23 mouse cellular contexts compared by ENCODE assay signal in genomic region chr10:128556963-128557362, GRCm38 (mm10). TPM values are rescaled to one million over a fixed set of nuclear protein-coding genes. Genes with fewer than 3 reads are reported as not detected.
DNase-seq lines count a peak whose midpoint lies in the region; TF ChIP-seq lines count a peak whose summit lies in the region.
"Had no signal": no experiment of that assay in that cellular context is flagged by ENCODE, and none has a peak within 500 bp of the region (broad histone marks: within the 10 kb centered on the region; RNA-seq: fewer than 3 reads in every experiment).

No protein-coding gene starts in this region.

- DNase-seq in 416B (ENCODE audit: low read depth) (peak; percentile 21), CH12.LX (ENCODE audit: extremely low read depth) (no peak), MEL (ENCODE audit: low read depth, low spot score) (peak; percentile 44)
- no peak for DNase-seq in heart, postnatal 25 days (ENCODE audit: low spot score)
- no peak for DNase-seq in gastrocnemius, adult 2 months
- DNase-seq in embryo, embryonic 10 days (ENCODE audit: low spot score) = no peak
- DNase-seq: adrenal gland, adult 2 months; adrenal gland, postnatal 14 days; adrenal gland, postnatal 36 days; B cell, adult 2 months; cerebellum, adult 11-12 months; cerebellum, adult 2 months; cerebellum, adult 9-10 months; cerebellum, postnatal 10 days; cerebellum, postnatal 25 days; embryo, embryonic 11 days had no signal

- H3K4me2 ChIP-seq in CH12.LX (ENCODE audit: insufficient read depth, low read depth, poor library complexity, severe bottlenecking) (no peak overlapping the region), myocyte (ENCODE audit: low read depth) (no peak overlapping the region)
- H3K4me2 ChIP-seq: embryonic facial prominence, embryonic 13.5 days; embryonic facial prominence, embryonic 15.5 days; forebrain, embryonic 12.5 days had no signal

- H3K4me3 ChIP-seq in CH12.LX (replicated peaks in 1 of 3; ENCODE audit: low read depth in 2 of 3, low read length in 2 of 3, poor library complexity in 1 of 3) (no peak overlapping the region), MEL (ENCODE audit: control insufficient read depth in 1 of 2, insufficient read depth in 1 of 2, low read depth in 2 of 2, low read length in 2 of 2) (no peak overlapping the region), myocyte (no peak overlapping the region)
- H3K4me3 ChIP-seq in gastrocnemius, adult 2 months = no peak overlapping the region
- H3K4me3 ChIP-seq: embryonic facial prominence, embryonic 13.5 days; embryonic facial prominence, embryonic 15.5 days; erythroblast, embryonic 14.5 days; forebrain, embryonic 10.5 days; forebrain, embryonic 12.5 days had no signal

- no peak overlapping the region for H3ac ChIP-seq in myocyte (ENCODE audit: control insufficient read depth, insufficient read length)

- H3K36me3 ChIP-seq in CH12.LX (replicated peaks in 1 of 2; ENCODE audit: control insufficient read depth in 1 of 2, insufficient read depth in 1 of 2, low read length in 1 of 2) (peaks cover 42 to 53% of the 10 kb centered on the region in 2 experiments), MEL (ENCODE audit: control insufficient read depth in 1 of 2, insufficient read depth in 2 of 2, low read length in 2 of 2) (peaks cover 0 to 17% of the 10 kb centered on the region in 2 experiments; a peak in 2 of 4 replicates), myocyte (ENCODE audit: control insufficient read depth, insufficient read depth) (peaks cover 43% of the 10 kb centered on the region)

- peaks cover under 1% of the 10 kb centered on the region; the same call in 1 of the 2 replicates for H3K79me2 ChIP-seq in CH12.LX (replicated peaks; ENCODE audit: control insufficient read depth, extremely low read depth, insufficient read depth, poor library complexity, severe bottlenecking)
- peaks cover 2% of the 10 kb centered on the region; the same call in 1 of the 2 replicates for H3K79me2 ChIP-seq in MEL (ENCODE audit: control insufficient read depth, insufficient read depth, low read length, poor library complexity)
- no peaks in the 10 kb centered on the region for H3K79me2 ChIP-seq in myocyte (ENCODE audit: control insufficient read depth, insufficient read depth)

- H3K27ac ChIP-seq in CH12.LX (ENCODE audit: insufficient read depth, low read depth) (no peak overlapping the region), MEL (ENCODE audit: control insufficient read depth, low read depth, low read length) (no peak overlapping the region)
- no peak overlapping the region for H3K27ac ChIP-seq in gastrocnemius, adult 2 months
- H3K27ac ChIP-seq: embryonic facial prominence, embryonic 13.5 days; embryonic facial prominence, embryonic 15.5 days; forebrain, embryonic 10.5 days; forebrain, embryonic 12.5 days had no signal

- H3K9me3 ChIP-seq in CH12.LX (replicated peaks; ENCODE audit: low read length) = no peaks in the 10 kb centered on the region
- H3K9me3 ChIP-seq in MEL (replicated peaks; ENCODE audit: insufficient read depth, low read length) = no peaks in the 10 kb centered on the region
- H3K9me3 ChIP-seq: embryonic facial prominence, embryonic 13.5 days; embryonic facial prominence, embryonic 15.5 days; forebrain, embryonic 10.5 days; forebrain, embryonic 12.5 days; G1E had no signal

- intact Hi-C loops in heart, postnatal 25 days (cut with DNase I) = no loop called here
- intact Hi-C loops in gastrocnemius, adult 2 months (cut with DNase I) = no loop called here

- TF ChIP-seq POLR2A in CH12.LX (IDR thresholded peaks at IDR 0.05; ENCODE audit: low read depth, low read length) = peak; percentile 41
- peak in 1 of 2 experiments; percentile 15; a peak in 1 of 4 replicates for TF ChIP-seq POLR2A in MEL (IDR thresholded peaks at IDR 0.05; ENCODE audit: control insufficient read depth in 1 of 2, insufficient read depth in 1 of 2, low read depth in 1 of 2, low read length in 2 of 2, poor library complexity in 1 of 2)
- no peak for TF ChIP-seq POLR2A in myocyte (IDR thresholded peaks at IDR 0.05; ENCODE audit: insufficient read length, low read depth)

- TF ChIP-seq EP300 in CH12.LX (IDR thresholded peaks at IDR 0.05; ENCODE audit: low read length) = no peak
- no peak for TF ChIP-seq EP300 in MEL (IDR thresholded peaks at IDR 0.05; ENCODE audit: low read depth in 1 of 2, low read length in 2 of 2)

- no peak for TF ChIP-seq CTCF in CH12.LX (conservative IDR thresholded peaks at IDR 0.05 in 1 of 2, IDR thresholded peaks at IDR 0.05 in 1 of 2; ENCODE audit: low read depth in 2 of 2, low read length in 2 of 2)
- TF ChIP-seq CTCF in MEL (IDR thresholded peaks at IDR 0.05 in 2 of 3, conservative IDR thresholded peaks at IDR 0.05 in 1 of 3; ENCODE audit: control insufficient read depth in 1 of 3, insufficient read depth in 1 of 3, low read depth in 2 of 3, low read length in 3 of 3, poor library complexity in 1 of 3, severe bottlenecking in 1 of 3) = no peak
- TF ChIP-seq CTCF in gastrocnemius, adult 2 months (IDR thresholded peaks at IDR 0.05) = no peak

- dilution Hi-C loops in CH12.LX (cut with MboI; ENCODE audit: extremely low pct_ligation_motif_present, extremely low pct_unique_long_range_greater_than_20kb, low sequenced_read_pairs) = no loop called here

- in situ Hi-C loops in CH12.LX (cut with MboI; ENCODE audit: low pct_ligation_motif_present, low pct_unique_long_range_greater_than_20kb, low sequenced_read_pairs) = no loop called here

- H3K4me1 ChIP-seq in CH12.LX (ENCODE audit: control insufficient read depth in 1 of 2, insufficient read depth in 2 of 2) = peaks cover 0 to 1% of the 10 kb centered on the region in 2 experiments; a peak in 1 of 4 replicates
- H3K4me1 ChIP-seq in MEL (ENCODE audit: control insufficient read depth in 1 of 2, insufficient read depth in 2 of 2, low read length in 2 of 2) = no peaks in the 10 kb centered on the region
- H3K4me1 ChIP-seq: embryonic facial prominence, embryonic 13.5 days; embryonic facial prominence, embryonic 15.5 days; forebrain, embryonic 10.5 days; forebrain, embryonic 12.5 days had no signal

- H3K27me3 ChIP-seq in CH12.LX (replicated peaks) = no peaks in the 10 kb centered on the region
- H3K27me3 ChIP-seq in MEL (ENCODE audit: control insufficient read depth in 1 of 2, insufficient read depth in 2 of 2, low read length in 2 of 2) = no peaks in the 10 kb centered on the region
- H3K27me3 ChIP-seq in myocyte (ENCODE audit: control insufficient read depth, insufficient read depth, insufficient read length) = no peaks in the 10 kb centered on the region
- H3K27me3 ChIP-seq: embryonic facial prominence, embryonic 13.5 days; embryonic facial prominence, embryonic 15.5 days; forebrain, embryonic 12.5 days had no signal

- TF ChIP-seq RAD21 in CH12.LX (IDR thresholded peaks at IDR 0.05; ENCODE audit: low read depth, low read length) (no peak), MEL (IDR thresholded peaks at IDR 0.05; ENCODE audit: low read depth, low read length) (no peak)

- H3K9ac ChIP-seq in CH12.LX (ENCODE audit: insufficient read depth, low read depth) (no peak overlapping the region), MEL (ENCODE audit: control insufficient read depth, low read depth, low read length, poor library complexity, severe bottlenecking) (no peak overlapping the region)
- H3K9ac ChIP-seq: embryonic facial prominence, embryonic 13.5 days; embryonic facial prominence, embryonic 15.5 days; forebrain, embryonic 12.5 days had no signal

RNA-seq across cellular contexts. Expression of gene Rpl41, which starts 7.9 kb away (rescaled TPM):
- 7,686 and 8,549 TPM in 2 replicates for total RNA-seq in CH12.LX (2012; rRNA removed)
- total RNA-seq in CH12.LX (2014; rRNA removed) = 2,395 and 2,709 TPM in 2 replicates
- 6,293 and 8,065 TPM in 2 replicates for polyA plus RNA-seq in CH12.LX (2012; ENCODE audit: insufficient read length, low read depth)
- total RNA-seq in MEL (2012; rRNA removed) = 6,649 and 6,931 TPM in 2 replicates
- over 10,000 TPM in 1 of 2 experiments, 100 to 1,000 TPM in 1; 274 to 10,905 TPM for polyA plus RNA-seq in MEL (2012; ENCODE audit: insufficient read depth in 1 of 2, insufficient read length in 2 of 2, low read depth in 1 of 2, low replicate concordance in 2 of 2, missing spikeins in 1 of 2)
- polyA plus RNA-seq in myocyte (2012; fragmentation: generic; extraction: Trizol) = 12,553 TPM
- 1,000 to 10,000 TPM; 1,495 to 1,582 TPM for total RNA-seq in heart, postnatal 25 days (2021)
- total RNA-seq in gastrocnemius, adult 2 months (2021) = 1,000 to 10,000 TPM in 1 of 2 experiments, 100 to 1,000 TPM in 1; 932 to 1,025 TPM

RNA-seq across cellular contexts. Expression of gene Pa2g4, which starts 8.8 kb away (rescaled TPM):
- total RNA-seq in CH12.LX (2012; rRNA removed) (133 and 166 TPM in 2 replicates), CH12.LX (2014; rRNA removed) (126 and 129 TPM in 2 replicates), MEL (2012; rRNA removed) (232 and 235 TPM in 2 replicates)
- polyA plus RNA-seq in CH12.LX (2012; ENCODE audit: insufficient read length, low read depth) (550 and 650 TPM in 2 replicates), MEL (2012; ENCODE audit: insufficient read depth in 1 of 2, insufficient read length in 2 of 2, low read depth in 1 of 2, low replicate concordance in 2 of 2, missing spikeins in 1 of 2) (100 to 1,000 TPM; 298 to 663 TPM), myocyte (2012; fragmentation: generic; extraction: Trizol) (127 TPM)
- total RNA-seq in heart, postnatal 25 days (2021) = 10 to 100 TPM; 45.8 to 48.6 TPM
- 10 to 100 TPM; 37.8 to 39.3 TPM for total RNA-seq in gastrocnemius, adult 2 months (2021)

RNA-seq across cellular contexts. Expression of gene Zc3h10, which starts 9.4 kb away (rescaled TPM):
- total RNA-seq in CH12.LX (2012; rRNA removed) (19.9 and 20.9 TPM in 2 replicates), CH12.LX (2014; rRNA removed) (16.2 TPM in 2 replicates), MEL (2012; rRNA removed) (14.2 and 14.6 TPM in 2 replicates)
- polyA plus RNA-seq in CH12.LX (2012; ENCODE audit: insufficient read length, low read depth) (14.4 and 14.6 TPM in 2 replicates), MEL (2012; ENCODE audit: insufficient read depth in 1 of 2, insufficient read length in 2 of 2, low read depth in 1 of 2, low replicate concordance in 2 of 2, missing spikeins in 1 of 2) (10 to 100 TPM in 1 of 2 experiments, not detected in 1; 17.3 TPM), myocyte (2012; fragmentation: generic; extraction: Trizol) (13.8 TPM)
- 1 to 10 TPM; 7.6 to 9.1 TPM for total RNA-seq in heart, postnatal 25 days (2021)
- 1 to 10 TPM; 4.2 to 6.5 TPM for total RNA-seq in gastrocnemius, adult 2 months (2021)

RNA-seq across cellular contexts. Expression of gene Esyt1, which starts 31.3 kb away (rescaled TPM):
- total RNA-seq in CH12.LX (2012; rRNA removed) (43.2 and 48.0 TPM in 2 replicates), CH12.LX (2014; rRNA removed) (20.2 and 20.6 TPM in 2 replicates), MEL (2012; rRNA removed) (35.1 and 35.9 TPM in 2 replicates)
- polyA plus RNA-seq in CH12.LX (2012; ENCODE audit: insufficient read length, low read depth) (33.0 and 38.2 TPM in 2 replicates), MEL (2012; ENCODE audit: insufficient read depth in 1 of 2, insufficient read length in 2 of 2, low read depth in 1 of 2, low replicate concordance in 2 of 2, missing spikeins in 1 of 2) (10 to 100 TPM; 53.4 to 57.0 TPM), myocyte (2012; fragmentation: generic; extraction: Trizol) (166 TPM)
- total RNA-seq in heart, postnatal 25 days (2021) = 10 to 100 TPM; 16.8 to 19.0 TPM
- total RNA-seq in gastrocnemius, adult 2 months (2021) = 10 to 100 TPM; 13.7 to 14.3 TPM

RNA-seq across cellular contexts. Expression of gene Erbb3, which starts 32.5 kb away (rescaled TPM):
- 12.6 and 13.2 TPM in 2 replicates for total RNA-seq in CH12.LX (2012; rRNA removed)
- total RNA-seq in CH12.LX (2014; rRNA removed) = 11.3 and 13.0 TPM in 2 replicates
- polyA plus RNA-seq in CH12.LX (2012; ENCODE audit: insufficient read length, low read depth) = 7.4 and 7.7 TPM in 2 replicates
- 0.39 and 0.42 TPM in 2 replicates for total RNA-seq in MEL (2012; rRNA removed)
- under 1 TPM in 1 of 2 experiments, not detected in 1; 0.29 TPM for polyA plus RNA-seq in MEL (2012; ENCODE audit: insufficient read depth in 1 of 2, insufficient read length in 2 of 2, low read depth in 1 of 2, low replicate concordance in 2 of 2, missing spikeins in 1 of 2)
- polyA plus RNA-seq in myocyte (2012; fragmentation: generic; extraction: Trizol) = 23.3 TPM
- 1 to 10 TPM; 8.3 to 8.6 TPM for total RNA-seq in heart, postnatal 25 days (2021)
- 1 to 10 TPM; 1.6 to 2.6 TPM for total RNA-seq in gastrocnemius, adult 2 months (2021)

Comparison
In these comparisons a context has a peak if more than half of its experiments do, and no peak if none do; other contexts are left out.
1. DNase-seq: peak in 416B (single experiment) and MEL (single experiment); none in CH12.LX (single experiment), heart, postnatal 25 days (single experiment), gastrocnemius, adult 2 months (single experiment) and embryo, embryonic 10 days (single experiment).